Mouse (Mus musculus): Measurements from ENCODE around the gene Rbbp5. TPM values are rescaled to one million over a fixed set of nuclear protein-coding genes. Genes with fewer than 3 reads are reported as not detected.
"Not testable (repeated sequence)": the region's sequence is repeated elsewhere in the genome, so short reads cannot be mapped to it uniquely, and the experiment has no call there.

Rbbp5 gene
- polyA plus RNA-seq, 1 experiment: 33.1 TPM

DNA sequence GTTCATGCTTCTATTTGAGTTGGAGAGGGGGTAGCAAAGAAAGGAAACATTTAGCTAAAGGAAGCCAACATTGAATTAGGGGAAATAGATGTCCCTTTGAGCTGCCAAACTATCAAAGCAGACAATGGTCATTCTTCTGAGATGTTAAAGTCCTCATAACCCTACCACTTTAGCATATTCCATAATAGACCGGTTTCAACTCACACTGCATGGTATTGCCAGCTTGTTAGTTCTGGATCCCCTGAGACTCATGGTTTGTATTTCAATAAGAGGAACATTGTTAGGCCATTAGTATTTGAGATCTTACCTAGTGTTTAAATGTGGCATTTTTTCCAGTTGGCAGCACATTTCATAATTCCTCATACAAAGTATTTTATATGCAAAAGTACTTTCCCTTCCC lies 40.2 kb upstream of the Rbbp5 start:
- Histone ChIP-seq H3K27me3 (ENCODE audit: control insufficient read depth, insufficient read depth, low read length) (no peaks in the 10 kb centered on the region), H3K4me1 (replicated peaks; ENCODE audit: control insufficient read depth, insufficient read depth, low read length) (0 out of 2 replicates have a peak, but pooled peaks cover 4% of the 10 kb centered on the region), H3K4me3 (ENCODE audit: control insufficient read depth, insufficient read depth, low read length) (no peak overlapping the region), H3K36me3 (ENCODE audit: control insufficient read depth, insufficient read depth, low read length) (peaks cover 4% of the 10 kb centered on the region; the same call in 1 of the 2 replicates), H3K27ac (ENCODE audit: control insufficient read depth, insufficient read depth, low read length) (no peak overlapping the region)
- TF ChIP-seq POLR2A (IDR thresholded peaks at IDR 0.05; ENCODE audit: control insufficient read depth, extremely low read depth, insufficient read depth, low read length, poor library complexity) (no peak), CTCF (IDR thresholded peaks at IDR 0.05; ENCODE audit: borderline replicate concordance, control insufficient read depth, extremely low read depth, insufficient read depth, low read length, poor library complexity) (no peak)
- 61% methylated on average over 1 of the region's 1 CpGs for WGBS
- DNase-seq: no peak

DNA sequence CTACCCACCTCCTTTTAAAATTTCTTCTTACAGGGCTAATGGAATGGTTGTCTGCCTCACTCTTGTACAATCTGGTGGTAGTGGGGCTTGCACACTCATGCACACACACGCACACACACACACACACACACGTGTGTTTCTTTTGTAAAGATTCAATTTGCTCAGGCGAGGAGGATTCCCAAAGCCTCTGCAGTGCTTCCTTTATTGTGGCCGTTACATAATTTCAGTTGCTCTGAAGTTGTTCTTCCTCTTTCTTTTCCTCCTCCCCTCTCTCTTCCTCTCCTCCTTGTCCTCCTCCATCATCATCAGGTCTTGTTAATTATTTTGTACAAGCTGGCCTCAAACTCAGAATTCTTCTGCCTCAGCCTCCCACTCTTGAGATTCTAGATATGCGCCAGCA lies 39.8 kb upstream of the Rbbp5 start:
- WGBS: 36% methylated on average over 5 of the region's 5 CpGs
- Histone ChIP-seq H3K27ac (ENCODE audit: control insufficient read depth, insufficient read depth, low read length) (no peak overlapping the region), H3K27me3 (ENCODE audit: control insufficient read depth, insufficient read depth, low read length) (no peaks in the 10 kb centered on the region), H3K4me1 (replicated peaks; ENCODE audit: control insufficient read depth, insufficient read depth, low read length) (0 out of 2 replicates have a peak, but pooled peaks cover 4% of the 10 kb centered on the region), H3K36me3 (ENCODE audit: control insufficient read depth, insufficient read depth, low read length) (peaks cover 4% of the 10 kb centered on the region; the same call in 1 of the 2 replicates), H3K4me3 (ENCODE audit: control insufficient read depth, insufficient read depth, low read length) (no peak overlapping the region)
- no peak for DNase-seq
- no peak for TF ChIP-seq CTCF (IDR thresholded peaks at IDR 0.05; ENCODE audit: borderline replicate concordance, control insufficient read depth, extremely low read depth, insufficient read depth, low read length, poor library complexity)
- TF ChIP-seq POLR2A (IDR thresholded peaks at IDR 0.05; ENCODE audit: control insufficient read depth, extremely low read depth, insufficient read depth, low read length, poor library complexity): no peak

DNA sequence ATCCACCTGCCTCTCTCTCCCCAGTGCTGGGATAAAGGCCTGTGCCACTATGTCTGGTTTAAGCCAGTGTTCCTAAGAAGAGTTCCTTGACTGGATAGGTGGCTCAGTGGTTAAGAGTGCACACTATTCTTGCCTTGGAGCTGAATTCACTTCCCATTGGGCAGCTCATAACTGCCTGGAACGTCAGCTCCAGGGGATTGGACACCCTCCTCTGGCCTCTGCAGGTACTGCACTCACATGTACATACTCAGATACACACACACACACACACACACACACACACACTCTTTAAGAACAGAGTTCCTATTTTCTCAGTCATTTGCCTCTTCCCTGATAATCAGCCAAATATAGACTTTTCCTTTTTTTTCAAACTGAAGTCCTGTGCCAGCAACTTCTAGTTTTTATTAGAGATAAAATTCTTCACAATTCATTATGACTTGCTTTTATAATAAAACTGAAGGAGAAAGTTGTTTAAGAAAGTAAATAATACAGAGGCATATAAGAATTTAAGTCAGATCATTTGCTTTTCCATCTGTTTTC lies 36.2 kb upstream of the Rbbp5 start:
- 95% methylated on average over 1 of the region's 1 CpGs for WGBS
- TF ChIP-seq CTCF (IDR thresholded peaks at IDR 0.05; ENCODE audit: borderline replicate concordance, control insufficient read depth, extremely low read depth, insufficient read depth, low read length, poor library complexity) (no peak), POLR2A (IDR thresholded peaks at IDR 0.05; ENCODE audit: control insufficient read depth, extremely low read depth, insufficient read depth, low read length, poor library complexity) (no peak)
- no peak overlapping the region for H3K27ac ChIP-seq (ENCODE audit: control insufficient read depth, insufficient read depth, low read length)
- H3K27me3 ChIP-seq (ENCODE audit: control insufficient read depth, insufficient read depth, low read length): no peaks in the 10 kb centered on the region
- H3K36me3 ChIP-seq (ENCODE audit: control insufficient read depth, insufficient read depth, low read length): peaks cover 4% of the 10 kb centered on the region; the same call in 1 of the 2 replicates
- H3K4me3 ChIP-seq (ENCODE audit: control insufficient read depth, insufficient read depth, low read length): no peak overlapping the region
- H3K4me1 ChIP-seq (replicated peaks; ENCODE audit: control insufficient read depth, insufficient read depth, low read length): no peaks in the 10 kb centered on the region
- no peak for DNase-seq

DNA sequence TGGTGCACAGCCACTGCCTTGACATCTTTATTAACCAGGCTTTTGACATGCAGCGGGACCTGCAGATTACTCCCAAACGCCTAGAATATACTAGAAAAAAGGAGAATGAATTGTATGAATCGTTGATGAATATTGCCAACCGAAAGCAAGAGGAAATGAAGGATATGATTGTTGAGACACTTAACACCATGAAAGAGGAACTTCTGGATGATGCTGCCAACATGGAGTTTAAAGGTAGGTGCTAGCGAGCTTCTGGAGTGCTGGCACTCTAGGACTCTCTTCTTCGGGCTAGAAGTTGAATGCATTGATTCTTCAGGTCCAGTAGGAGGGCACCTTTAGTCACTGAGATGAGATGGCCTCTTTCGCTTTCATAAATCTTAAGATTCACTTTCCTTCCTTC lies 27.4 kb upstream of the Rbbp5 start:
- Histone ChIP-seq H3K27ac (ENCODE audit: control insufficient read depth, insufficient read depth, low read length) (no peak overlapping the region), H3K27me3 (ENCODE audit: control insufficient read depth, insufficient read depth, low read length) (no peaks in the 10 kb centered on the region), H3K36me3 (ENCODE audit: control insufficient read depth, insufficient read depth, low read length) (no peaks in the 10 kb centered on the region), H3K4me1 (replicated peaks; ENCODE audit: control insufficient read depth, insufficient read depth, low read length) (no peaks in the 10 kb centered on the region), H3K4me3 (ENCODE audit: control insufficient read depth, insufficient read depth, low read length) (no peak overlapping the region)
- DNase-seq: no peak
- WGBS: 89% methylated on average over 7 of the region's 7 CpGs
- TF ChIP-seq CTCF (IDR thresholded peaks at IDR 0.05; ENCODE audit: borderline replicate concordance, control insufficient read depth, extremely low read depth, insufficient read depth, low read length, poor library complexity): no peak
- no peak for TF ChIP-seq POLR2A (IDR thresholded peaks at IDR 0.05; ENCODE audit: control insufficient read depth, extremely low read depth, insufficient read depth, low read length, poor library complexity)

DNA sequence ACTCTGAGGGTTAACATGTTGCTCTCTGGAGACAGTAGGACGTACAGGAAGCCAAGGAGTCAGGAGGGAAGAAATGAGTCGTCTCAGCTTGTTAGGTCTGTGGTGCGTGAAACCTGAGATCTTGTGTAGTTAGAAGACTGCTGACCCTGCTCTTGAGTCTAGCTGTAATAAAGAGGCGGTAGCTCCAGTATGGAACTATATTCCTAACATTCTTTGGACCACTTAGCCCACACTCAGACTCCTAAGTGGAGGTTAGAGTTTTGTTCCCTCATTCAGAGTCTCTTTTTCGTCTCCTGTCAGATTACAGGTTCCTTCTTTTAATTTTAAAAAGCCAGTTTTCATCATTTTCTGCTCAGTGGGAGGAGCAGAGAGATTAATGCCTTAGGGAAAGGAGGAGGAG lies 12.5 kb upstream of the Rbbp5 start:
- Histone ChIP-seq H3K4me1 (replicated peaks; ENCODE audit: control insufficient read depth, insufficient read depth, low read length) (no peaks in the 10 kb centered on the region), H3K27me3 (ENCODE audit: control insufficient read depth, insufficient read depth, low read length) (no peaks in the 10 kb centered on the region), H3K4me3 (ENCODE audit: control insufficient read depth, insufficient read depth, low read length) (no peak overlapping the region), H3K27ac (ENCODE audit: control insufficient read depth, insufficient read depth, low read length) (no peak overlapping the region), H3K36me3 (ENCODE audit: control insufficient read depth, insufficient read depth, low read length) (peaks cover 5% of the 10 kb centered on the region; the same call in 1 of the 2 replicates)
- WGBS: 89% methylated on average over 5 of the region's 5 CpGs
- no peak for DNase-seq
- no peak for TF ChIP-seq CTCF (IDR thresholded peaks at IDR 0.05; ENCODE audit: borderline replicate concordance, control insufficient read depth, extremely low read depth, insufficient read depth, low read length, poor library complexity)
- TF ChIP-seq POLR2A (IDR thresholded peaks at IDR 0.05; ENCODE audit: control insufficient read depth, extremely low read depth, insufficient read depth, low read length, poor library complexity): no peak

DNA sequence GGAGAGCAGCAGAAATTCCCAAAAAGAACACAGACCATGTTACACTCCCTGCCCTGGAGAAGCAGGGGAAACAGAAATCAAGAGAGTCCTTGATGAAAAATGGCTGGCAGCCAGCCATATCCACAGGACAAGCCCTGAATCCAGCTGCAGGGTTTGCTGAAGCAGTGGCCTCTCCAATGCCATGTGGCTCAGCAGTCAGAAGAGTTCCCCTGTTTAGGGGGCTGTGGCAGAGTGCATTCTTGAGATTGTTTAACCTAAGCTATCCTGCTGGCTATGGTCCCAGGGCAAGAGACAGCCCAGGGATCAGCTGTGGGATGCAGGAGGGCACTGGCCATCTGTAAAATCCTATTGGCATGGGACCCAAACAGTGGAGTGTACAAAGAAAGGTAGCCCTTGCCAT lies 8.2 kb upstream of the Rbbp5 start:
- Histone ChIP-seq H3K4me1 (replicated peaks; ENCODE audit: control insufficient read depth, insufficient read depth, low read length) (no peaks in the 10 kb centered on the region), H3K27ac (ENCODE audit: control insufficient read depth, insufficient read depth, low read length) (no peak overlapping the region), H3K27me3 (ENCODE audit: control insufficient read depth, insufficient read depth, low read length) (no peaks in the 10 kb centered on the region), H3K4me3 (ENCODE audit: control insufficient read depth, insufficient read depth, low read length) (no peak overlapping the region), H3K36me3 (ENCODE audit: control insufficient read depth, insufficient read depth, low read length) (no peaks in the 10 kb centered on the region)
- no peak for DNase-seq
- TF ChIP-seq POLR2A (IDR thresholded peaks at IDR 0.05; ENCODE audit: control insufficient read depth, extremely low read depth, insufficient read depth, low read length, poor library complexity) (no peak), CTCF (IDR thresholded peaks at IDR 0.05; ENCODE audit: borderline replicate concordance, control insufficient read depth, extremely low read depth, insufficient read depth, low read length, poor library complexity) (no peak)

DNA sequence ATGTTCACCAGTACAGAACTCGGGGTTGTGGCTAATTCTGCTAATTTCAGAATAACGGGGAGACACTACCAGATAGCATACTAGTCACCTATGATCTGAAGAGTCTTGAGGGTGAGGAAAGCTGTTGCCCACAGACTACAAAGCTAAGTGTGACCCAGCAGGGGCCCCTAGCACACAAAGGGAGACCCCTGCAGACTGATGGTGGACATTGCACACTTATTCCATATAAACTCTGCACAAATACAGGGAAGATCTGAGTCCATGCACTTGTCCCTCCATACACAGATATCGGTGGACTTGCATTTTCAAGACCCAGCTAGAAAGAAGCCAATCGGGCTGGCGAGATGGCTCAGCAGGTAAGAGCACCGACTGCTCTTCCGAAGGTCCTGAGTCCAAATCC lies 7.6 kb upstream of the Rbbp5 start:
- H3K27ac ChIP-seq (ENCODE audit: control insufficient read depth, insufficient read depth, low read length): no peak overlapping the region
- WGBS: 91% methylated on average over 7 of the region's 7 CpGs
- DNase-seq: no peak
- H3K4me1 ChIP-seq (replicated peaks; ENCODE audit: control insufficient read depth, insufficient read depth, low read length): no peaks in the 10 kb centered on the region
- no peak overlapping the region for H3K4me3 ChIP-seq (ENCODE audit: control insufficient read depth, insufficient read depth, low read length)
- no peak for TF ChIP-seq CTCF (IDR thresholded peaks at IDR 0.05; ENCODE audit: borderline replicate concordance, control insufficient read depth, extremely low read depth, insufficient read depth, low read length, poor library complexity)
- no peak for TF ChIP-seq POLR2A (IDR thresholded peaks at IDR 0.05; ENCODE audit: control insufficient read depth, extremely low read depth, insufficient read depth, low read length, poor library complexity)
- H3K27me3 ChIP-seq (ENCODE audit: control insufficient read depth, insufficient read depth, low read length): no peaks in the 10 kb centered on the region
- H3K36me3 ChIP-seq (ENCODE audit: control insufficient read depth, insufficient read depth, low read length): no peaks in the 10 kb centered on the region

DNA sequence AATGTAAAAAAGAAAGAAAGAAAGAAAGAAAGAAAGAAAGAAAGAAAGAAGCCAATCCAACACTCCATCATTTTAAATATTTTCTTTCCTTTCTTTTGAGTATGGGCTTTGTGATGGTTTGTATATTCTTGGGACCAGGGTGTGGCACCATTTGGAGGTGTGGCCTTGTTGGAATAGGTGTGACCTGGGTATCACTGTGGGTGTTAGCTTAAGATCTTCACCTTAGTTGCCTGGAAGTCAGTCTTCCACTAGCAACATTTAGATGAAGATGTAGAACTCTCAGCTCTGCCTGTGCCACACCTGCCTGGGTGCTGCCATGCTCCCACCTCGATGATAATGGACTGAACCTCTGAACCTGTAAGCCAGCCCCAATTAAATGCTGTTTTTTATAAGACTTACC lies 7.1 kb upstream of the Rbbp5 start:
- not testable (repeated sequence) for H3K27me3 ChIP-seq (ENCODE audit: control insufficient read depth, insufficient read depth, low read length); H3K36me3 ChIP-seq (ENCODE audit: control insufficient read depth, insufficient read depth, low read length); H3K4me3 ChIP-seq (ENCODE audit: control insufficient read depth, insufficient read depth, low read length); H3K27ac ChIP-seq (ENCODE audit: control insufficient read depth, insufficient read depth, low read length); H3K4me1 ChIP-seq (replicated peaks; ENCODE audit: control insufficient read depth, insufficient read depth, low read length); DNase-seq
- WGBS: 85% methylated on average over 1 of the region's 1 CpGs
